Mouse (Mus musculus): ENCODE results near the gene Fam81b. TPM values are rescaled to one million over a fixed set of nuclear protein-coding genes. Genes with fewer than 3 reads are reported as not detected.

Fam81b gene
- total RNA-seq (2023; ENCODE audit: inconsistent age), result not detected in 4 replicates

DNA sequence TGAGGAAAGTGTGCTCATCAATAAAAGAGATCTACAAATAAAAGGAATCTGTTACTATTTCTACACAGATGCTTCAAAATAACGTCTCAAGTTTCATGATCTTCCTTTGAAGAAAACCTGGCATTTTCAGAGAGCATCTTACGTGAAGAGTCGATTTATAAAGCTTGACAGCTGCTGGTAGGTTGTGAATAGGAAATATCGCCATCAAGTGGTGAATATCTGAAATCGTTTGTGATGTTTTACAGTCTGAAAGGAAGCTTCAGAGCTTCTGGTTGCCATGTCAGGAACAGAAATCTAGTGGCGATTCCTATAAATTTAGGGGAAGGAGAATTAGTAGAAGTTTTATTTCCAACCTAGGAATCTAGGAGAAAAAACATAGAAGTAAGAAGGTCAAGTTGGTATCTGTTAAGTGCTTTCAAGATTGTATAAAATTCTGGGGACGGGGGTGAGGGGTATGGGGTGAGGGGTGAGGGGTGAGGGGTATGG is at the start of gene Fam81b:
Gene Fam81b, minus strand, starts transcription at position 436 of the 486 bp plus-strand sequence.

Other genes with a start within 250 kb of the Fam81b start
- gene Gpr150, start 248.1 kb downstream of the Fam81b start, total RNA-seq (2023; ENCODE audit: inconsistent age), result not detected in 4 replicates
- 10.3 to 13.7 TPM (median 12.3 TPM) in 4 replicates for gene Arsk, start 206.4 kb downstream of the Fam81b start, total RNA-seq (2023; ENCODE audit: inconsistent age)
- 19.6 to 32.2 TPM (median 25.6 TPM) in 4 replicates for gene Ttc37, start 206.3 kb downstream of the Fam81b start, total RNA-seq (2023; ENCODE audit: inconsistent age)
- 0.93 to 1.5 TPM (median 1.2 TPM) in 4 replicates for gene Mctp1, start 79.5 kb upstream of the Fam81b start, total RNA-seq (2023; ENCODE audit: inconsistent age)